Mouse (Mus musculus): ENCODE results near the gene Cuedc2.

The Cuedc2 gene

DNA sequence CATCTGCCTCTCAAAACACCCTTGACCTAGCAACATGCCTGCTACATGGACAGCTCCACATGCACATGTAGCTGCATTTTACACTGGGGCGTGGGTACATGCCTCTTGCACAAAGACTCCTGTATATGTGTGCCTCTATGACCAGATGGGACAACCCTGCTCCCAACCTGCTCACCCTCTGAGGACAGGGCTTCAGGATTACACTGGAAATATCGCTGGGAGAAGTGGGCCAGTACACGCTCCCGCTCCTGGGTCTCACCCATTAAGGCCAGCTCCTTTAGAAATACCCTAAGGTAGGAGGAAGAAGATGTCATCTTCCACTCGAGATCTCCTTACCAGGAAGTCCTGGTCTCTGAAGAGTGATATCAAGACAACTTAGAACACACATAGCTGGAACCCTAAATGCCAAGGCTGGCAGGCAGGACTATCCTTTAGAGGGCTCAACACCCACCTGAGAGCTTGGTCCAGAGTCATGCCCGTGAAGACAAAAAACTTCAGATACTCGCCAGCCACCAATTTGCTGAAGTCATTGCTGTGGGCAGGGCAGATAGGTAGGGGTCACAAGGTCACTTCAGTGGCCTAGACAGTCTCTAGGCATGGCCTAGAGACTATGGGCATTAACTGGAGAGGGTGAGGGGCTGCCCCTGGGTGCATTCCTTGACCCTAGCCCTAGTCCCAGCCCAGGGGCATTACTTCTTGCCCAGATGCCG lies 18.3 kb downstream of the Cuedc2 start:
- DNase-seq: peak; percentile 41

DNA sequence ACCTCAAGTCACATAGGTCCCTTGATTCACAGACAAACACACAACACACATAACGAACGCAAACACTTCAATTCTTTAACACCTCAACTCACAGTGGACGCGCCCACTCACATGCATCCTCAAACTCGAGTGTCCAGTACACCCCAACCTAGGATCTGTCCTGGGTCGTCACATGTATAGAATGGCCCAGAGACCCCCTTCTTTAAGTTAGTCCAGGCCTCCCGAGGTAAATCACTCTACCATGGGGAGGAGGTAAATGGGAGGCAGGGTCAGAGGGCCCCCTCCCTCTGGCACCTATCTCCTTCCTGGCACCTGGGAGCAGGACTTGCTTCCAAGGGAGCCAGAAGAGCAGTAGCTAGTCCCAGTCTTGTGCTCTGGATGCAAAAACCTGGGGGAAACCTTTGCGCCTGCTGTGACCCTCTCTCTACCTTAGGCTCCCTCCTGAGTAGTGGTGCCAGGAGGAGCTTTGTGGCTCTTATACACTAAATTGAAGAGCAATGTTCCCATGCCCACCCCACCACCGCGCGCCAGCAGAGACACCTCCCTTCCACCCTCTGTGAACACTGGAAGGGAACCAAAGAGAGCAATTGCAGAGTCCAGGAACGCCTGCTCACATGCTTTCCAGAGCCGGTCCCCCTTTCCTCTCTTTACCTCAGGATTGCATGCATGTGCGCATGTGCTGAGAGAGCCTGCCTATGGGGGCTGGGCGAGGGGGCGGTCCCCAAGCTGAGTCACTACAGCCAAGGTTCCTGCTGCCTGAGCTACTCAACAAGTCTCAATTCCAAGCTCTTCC lies 19.7 kb downstream of the Cuedc2 start:
- DNase-seq: peak; percentile 82

DNA sequence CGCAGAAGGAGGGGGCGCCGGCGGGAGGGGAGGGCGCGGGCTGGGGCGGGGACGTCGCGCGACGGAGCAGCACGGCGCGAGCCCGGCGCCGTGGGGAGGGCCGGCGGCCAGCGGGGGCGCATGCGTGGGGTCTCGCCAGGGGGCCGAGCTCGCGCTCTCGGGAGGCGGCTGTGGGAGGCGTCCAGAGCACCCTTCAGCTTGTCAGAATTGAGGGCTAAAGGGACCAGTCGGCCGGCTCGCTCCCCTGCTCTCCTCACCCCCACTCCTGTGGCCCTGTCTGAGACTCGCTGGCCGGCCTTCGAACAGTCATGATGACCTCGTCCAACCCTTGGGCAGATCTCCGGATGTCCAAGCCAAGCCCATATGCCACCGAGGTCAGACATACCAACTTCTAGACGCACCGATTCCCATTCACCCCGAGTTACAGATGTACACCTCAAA lies 20.5 kb downstream of the Cuedc2 start:
- DNase-seq: peak; percentile 68

DNA sequence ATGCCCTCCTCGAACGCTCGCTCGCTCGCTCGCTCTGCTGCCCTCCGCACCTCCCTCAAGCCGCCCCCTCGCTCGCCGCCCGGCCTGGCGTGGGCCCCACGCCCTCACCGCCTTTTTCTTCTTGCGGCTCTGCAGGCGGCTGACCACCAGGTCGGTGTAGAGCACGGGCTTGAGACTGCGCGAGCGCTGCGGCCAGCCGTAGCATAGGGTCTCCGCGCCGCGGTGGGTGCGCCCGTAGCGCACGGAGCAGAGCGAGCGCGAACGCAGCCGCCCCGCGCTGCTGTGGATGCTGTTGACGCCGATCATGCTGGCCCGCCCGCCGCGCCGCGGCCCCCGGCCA lies 21.0 kb downstream of the Cuedc2 start:
- DNase-seq: peak; percentile 33

DNA sequence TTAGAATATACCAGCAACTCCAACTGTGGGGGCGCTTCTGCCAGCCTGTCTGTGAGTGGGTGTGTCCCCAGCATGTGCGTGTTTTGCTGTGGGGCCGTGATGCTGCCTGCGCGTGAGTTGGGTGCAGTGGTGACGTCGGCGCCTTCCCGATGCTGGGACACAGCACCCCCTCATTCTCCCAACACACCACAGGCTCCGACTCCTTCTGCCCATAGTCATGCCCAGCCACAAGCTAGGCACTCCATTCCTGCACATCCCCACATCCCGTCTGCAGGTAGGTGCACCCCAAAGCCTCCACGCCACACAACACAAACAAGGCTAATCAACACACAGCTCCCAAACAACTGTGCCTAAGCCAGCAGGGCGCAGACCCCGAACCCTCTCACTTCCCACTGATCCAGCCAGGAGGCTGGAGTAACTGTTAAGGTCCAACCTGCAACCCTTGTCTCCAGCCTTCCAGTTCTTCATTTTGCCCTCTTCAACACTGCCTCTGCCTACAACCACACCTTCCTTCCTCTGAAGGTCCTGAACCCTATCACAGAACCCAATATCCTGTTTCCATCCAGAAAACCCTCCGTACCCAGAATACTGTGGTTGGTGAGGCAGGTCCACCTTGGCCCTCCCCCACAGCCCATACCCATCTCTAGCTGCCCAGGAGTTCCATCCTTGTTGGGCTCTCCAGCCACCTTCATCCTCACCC lies 21.5 kb downstream of the Cuedc2 start:
- peak; percentile 53 for DNase-seq

DNA sequence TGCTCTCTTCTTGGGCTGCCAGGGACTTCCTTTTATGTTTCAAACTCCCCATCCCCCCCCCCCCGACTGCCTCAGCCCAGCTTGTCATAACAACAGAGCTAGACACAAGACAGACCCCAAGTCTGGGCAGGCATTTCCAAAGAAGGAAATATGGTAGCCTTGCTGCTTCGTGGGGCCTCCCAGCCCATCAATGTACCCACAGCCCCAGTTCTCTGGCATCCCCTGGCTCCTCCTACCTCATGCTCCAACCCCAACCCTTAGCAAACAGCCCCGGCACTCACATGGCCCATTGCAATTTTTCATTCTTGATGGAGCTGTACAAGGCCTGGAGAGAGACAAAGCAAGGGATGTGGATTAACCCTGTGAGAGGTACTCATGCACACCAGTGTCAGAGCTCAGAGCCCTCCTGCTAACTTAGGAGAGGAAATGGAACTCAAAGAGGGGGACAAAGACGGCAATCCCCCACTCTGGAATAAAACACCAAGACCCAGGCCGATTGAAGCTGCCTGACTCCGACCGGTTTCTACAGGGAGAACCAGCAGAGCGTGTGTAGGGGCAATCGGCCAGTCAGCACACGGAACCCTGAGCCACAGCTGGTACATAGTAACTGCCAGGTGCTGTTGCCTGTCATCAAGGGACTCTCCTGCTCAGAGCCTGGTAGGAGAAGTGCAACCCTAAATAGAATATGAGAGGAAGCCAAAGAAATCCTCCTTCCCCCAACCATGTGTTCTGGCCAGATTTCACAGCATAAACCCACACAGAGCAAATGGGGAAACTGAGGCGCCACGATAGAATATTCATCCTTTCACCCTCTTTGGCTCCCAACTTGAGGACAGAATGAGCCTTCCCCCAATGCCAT lies 22.5 kb downstream of the Cuedc2 start:
- DNase-seq: peak; percentile 35

GRCm38 (mm10) chr19:46314872-46315742 lies 23.4 kb downstream of the Cuedc2 start:
- peak; percentile 34 for DNase-seq

GRCm38 (mm10) chr19:46314151-46314601 lies 24.3 kb downstream of the Cuedc2 start:
- DNase-seq: peak; percentile 62

GRCm38 (mm10) chr19:46313591-46313990 lies 24.9 kb downstream of the Cuedc2 start:
- peak; percentile 28 for DNase-seq

GRCm38 (mm10) chr19:46313116-46313515 lies 25.4 kb downstream of the Cuedc2 start:
- no peak for DNase-seq

DNA sequence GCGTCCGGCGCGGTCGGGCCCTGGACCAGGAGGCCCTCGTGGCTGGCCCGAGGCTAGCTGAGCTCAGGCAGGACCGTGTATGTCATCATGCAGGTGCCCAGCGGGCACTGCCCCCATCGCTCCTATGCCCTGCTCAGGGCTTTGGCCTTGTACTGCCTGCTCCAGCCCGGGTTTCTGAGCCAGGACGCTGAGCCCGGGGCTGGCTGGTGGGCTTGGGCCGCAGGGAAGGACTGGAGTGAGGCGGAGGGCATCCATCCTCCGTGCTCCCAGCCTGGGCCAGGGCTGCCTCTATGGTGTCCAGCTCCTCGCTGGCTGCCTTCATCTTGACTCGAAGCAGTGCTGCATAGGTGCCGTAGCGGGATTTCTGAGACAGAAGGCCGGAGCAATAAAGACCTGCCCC lies 25.9 kb downstream of the Cuedc2 start:
- DNase-seq: peak; percentile 37

GRCm38 (mm10) chr19:46311341-46311740 lies 27.2 kb downstream of the Cuedc2 start:
- peak; percentile 42 for DNase-seq

DNA sequence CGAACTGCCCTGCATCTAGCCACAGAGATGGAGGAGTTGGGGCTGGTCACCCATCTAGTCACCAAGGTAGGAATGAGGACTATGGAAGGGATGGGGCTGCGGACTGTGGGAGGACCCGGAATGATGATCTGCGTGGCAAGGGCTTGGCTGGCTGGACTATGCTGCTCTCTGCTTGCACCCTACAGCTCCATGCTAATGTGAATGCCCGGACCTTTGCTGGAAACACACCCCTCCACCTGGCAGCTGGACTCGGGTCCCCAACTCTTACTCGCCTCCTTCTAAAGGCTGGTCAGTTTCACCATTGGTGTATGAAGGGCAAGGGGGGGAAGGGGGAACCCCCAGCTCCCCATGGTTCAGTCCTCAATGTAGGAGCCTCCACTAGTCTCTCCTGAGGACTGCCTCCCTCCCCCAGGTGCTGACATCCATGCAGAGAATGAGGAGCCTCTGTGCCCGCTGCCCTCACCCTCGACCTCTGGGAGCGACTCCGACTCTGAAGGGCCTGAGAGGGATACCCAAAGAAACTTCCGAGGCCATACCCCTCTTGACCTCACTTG lies 28.1 kb downstream of the Cuedc2 start:
- DNase-seq: peak; percentile 52

GRCm38 (mm10) chr19:46309651-46310305 lies 28.7 kb downstream of the Cuedc2 start:
- DNase-seq: peak; percentile 63

DNA sequence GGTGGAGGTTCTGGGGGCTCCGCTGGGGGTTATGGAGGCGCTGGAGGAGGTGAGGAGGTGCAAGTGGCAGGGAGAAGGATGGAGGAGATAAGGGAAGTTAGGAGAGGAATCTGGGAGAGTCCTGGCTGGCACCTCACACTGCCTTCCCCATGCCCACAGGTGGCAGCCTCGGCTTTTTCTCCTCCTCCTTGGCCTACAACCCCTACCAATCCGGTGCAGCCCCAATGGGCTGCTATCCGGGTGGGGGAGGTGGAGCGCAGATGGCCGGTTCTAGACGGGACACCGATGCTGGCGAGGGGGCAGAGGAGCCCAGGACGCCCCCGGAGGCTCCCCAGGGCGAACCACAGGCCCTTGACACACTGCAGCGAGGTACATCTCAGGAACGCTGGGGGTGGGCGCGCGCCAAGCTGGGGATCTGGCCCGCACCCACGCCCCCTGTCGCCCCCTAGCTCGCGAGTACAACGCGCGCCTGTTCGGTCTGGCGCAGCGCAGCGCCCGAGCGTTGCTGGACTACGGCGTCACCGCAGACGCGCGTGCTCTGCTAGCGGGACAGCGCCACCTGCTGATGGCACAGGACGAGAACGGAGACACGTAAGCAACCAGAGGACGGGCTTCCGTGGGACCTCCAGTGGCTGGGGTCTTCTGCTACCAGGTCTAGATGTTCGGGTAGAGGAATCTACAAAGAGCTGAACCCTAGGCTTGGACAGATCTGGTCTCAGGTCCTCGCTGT lies 29.6 kb downstream of the Cuedc2 start:
- DNase-seq: peak; percentile 86

- peak; percentile 48 for DNase-seq
Observed at GRCm38 (mm10) chr19:46308303-46308702, 30.2 kb downstream of the Cuedc2 start.

GRCm38 (mm10) chr19:46307781-46308180 lies 30.7 kb downstream of the Cuedc2 start:
- peak; percentile 37 for DNase-seq

- peak; percentile 40 for DNase-seq
Observed at GRCm38 (mm10) chr19:46306751-46307289, 31.7 kb downstream of the Cuedc2 start.

DNA sequence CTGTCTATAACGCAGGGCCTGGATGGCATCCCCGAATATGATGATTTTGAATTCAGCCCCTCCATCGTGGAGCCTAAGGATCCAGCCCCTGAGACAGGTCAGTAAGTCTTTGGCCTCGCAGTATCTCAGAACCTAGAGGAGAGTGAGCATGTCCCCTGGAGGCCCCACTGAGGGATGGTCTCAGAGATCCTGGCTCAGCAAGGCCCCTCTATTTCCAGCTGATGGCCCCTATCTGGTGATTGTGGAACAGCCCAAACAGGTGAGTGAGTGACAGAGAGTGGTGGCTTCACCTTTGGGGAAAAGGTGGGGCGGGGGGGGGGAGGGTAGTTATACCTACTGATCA lies 32.3 kb downstream of the Cuedc2 start:
- peak; percentile 19 for DNase-seq

Measured in cerebellum, adult 11-12 months (tissue).